Mouse (Mus musculus) intestine, embryonic 14.5 days (tissue): ENCODE measurements around the gene Lef1. TPM values are rescaled to one million over a fixed set of nuclear protein-coding genes. Genes with fewer than 3 reads are reported as not detected.

Experiments used
- polyA plus RNA-seq: library from polyadenylated mRNA; unstranded; fragments of >200 nt; fragmentation: Nextera tagmentation; extraction: Ambion mirVana; gene quantifications from 2 replicates; pipeline ENCODE4 v1.2.1, GENCODE M21; 2014

The Lef1 gene
- polyA plus RNA-seq, 1 experiment from 2014 or later: 0.69 TPM

Other genes with a start within 250 kb of the Lef1 start
- gene Hadh, start 161.6 kb downstream of the Lef1 start, polyA plus RNA-seq: 181 and 191 TPM in 2 replicates
- 3.9 TPM in 2 replicates for gene Cyp2u1, start 192.8 kb downstream of the Lef1 start, polyA plus RNA-seq